Mouse (Mus musculus) layer of hippocampus, adult 6 months (tissue): ENCODE measurements around the gene Tas2r122. TPM values are rescaled to one million over a fixed set of nuclear protein-coding genes. Genes with fewer than 3 reads are reported as not detected.

ENCODE experiments used
- long read RNA-seq, 2 experiments: library from polyadenylated mRNA; unstranded; transcript quantifications; one replicate each; pipeline ENCODE4 v2.0.0; 2019 to 2020
- polyA plus RNA-seq: library from polyadenylated mRNA; unstranded; fragments of <200 nt; fragmentation: Nextera tagmentation; gene quantifications from 2 replicates; pipeline ENCODE4 v1.2.3, GENCODE M21; 2021

Gene Tas2r122
- not detected in 2 replicates for polyA plus RNA-seq
- long read RNA-seq, experiment 1, result 0 reads
- long read RNA-seq, experiment 2, result 0 reads

DNA sequence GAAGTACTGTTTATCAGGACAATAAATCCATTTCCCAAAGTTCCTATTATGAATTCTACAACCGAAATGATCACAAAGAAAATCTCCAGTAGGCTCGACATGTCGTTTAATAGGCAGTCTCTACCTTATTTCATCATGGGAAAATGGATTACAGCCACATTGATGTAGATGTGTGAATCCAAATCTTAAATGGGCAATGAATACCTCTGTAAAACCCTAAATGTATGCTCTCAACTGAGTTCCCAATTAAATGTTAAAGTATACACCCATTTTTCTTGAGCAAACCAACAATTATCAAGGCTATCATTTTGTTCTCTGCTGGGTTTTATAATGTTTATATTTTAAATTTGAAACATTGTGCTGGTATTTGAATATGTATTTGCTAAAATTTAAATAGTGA, at the start of gene Tas2r122:
Tas2r122 (minus strand) TSS at position 101 of the 400 bp plus-strand sequence.

DNA sequence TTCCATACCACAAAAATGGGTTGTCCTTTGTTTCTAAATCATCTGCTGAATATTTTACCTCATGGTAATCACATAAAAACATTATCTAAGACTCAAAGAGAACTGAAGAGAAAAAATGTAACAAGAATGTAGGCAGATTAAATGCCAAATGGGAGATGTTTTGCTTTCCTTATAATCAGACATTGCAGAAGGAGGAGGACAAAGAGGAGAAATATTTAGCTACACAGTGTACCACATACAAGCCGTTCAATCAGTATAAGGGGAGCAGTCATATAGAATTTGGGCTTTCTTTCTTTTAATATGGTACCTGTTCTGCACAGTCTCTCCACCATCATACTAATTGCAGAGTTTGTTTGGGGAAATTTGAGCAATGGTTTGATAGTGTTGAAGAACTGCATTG, 42.7 kb upstream of the Tas2r122 start, which contains the start of gene Tas2r124:
Tas2r124 (plus strand) TSS at position 301 of the 400 bp plus-strand sequence.

DNA sequence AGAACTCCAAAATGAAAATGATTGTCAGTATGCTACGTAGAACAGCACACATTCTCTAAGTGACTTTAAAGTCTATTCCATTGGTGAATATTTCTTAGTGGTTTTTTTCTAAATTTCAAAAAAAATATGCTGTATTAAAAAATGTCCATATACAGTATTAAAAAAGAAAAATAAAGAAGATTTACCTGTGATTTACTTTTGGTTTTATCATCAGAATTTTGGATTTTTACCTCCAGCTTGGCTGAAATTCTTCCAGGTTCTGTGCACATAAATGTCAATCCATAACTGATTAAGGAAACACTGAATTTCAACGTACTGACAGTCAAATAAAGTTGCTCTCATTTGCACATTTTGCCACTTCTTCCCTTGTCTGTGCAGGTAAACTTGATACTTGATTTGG, 26.2 kb upstream of the Tas2r122 start, which contains the start of gene Tas2r115:
Tas2r115 (minus strand) TSS at position 101 of the 400 bp plus-strand sequence.

DNA sequence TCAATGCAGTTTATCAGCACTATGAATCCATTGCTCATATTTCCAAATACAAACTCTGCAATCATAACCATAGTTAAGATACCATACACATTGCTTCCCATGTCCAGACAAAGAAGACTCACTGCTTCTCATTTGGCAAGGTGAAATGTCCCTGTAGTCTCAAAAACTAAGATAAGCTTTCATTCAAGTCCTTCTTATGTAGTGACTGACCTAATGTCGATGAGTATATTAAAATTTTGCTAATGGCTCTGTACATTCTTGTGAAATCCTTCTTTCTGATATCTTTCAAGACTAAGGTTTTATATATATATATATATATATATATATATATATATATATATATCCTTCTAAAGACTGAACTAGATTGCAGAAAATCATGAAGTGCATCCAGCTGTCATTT, 10.8 kb downstream of the Tas2r122 start, which contains the start of gene Tas2r121:
Tas2r121 (minus strand) TSS at position 101 of the 400 bp plus-strand sequence.

Other genes with a start within 250 kb of the Tas2r122 start
- gene Prh1, start 142.1 kb downstream of the Tas2r122 start, polyA plus RNA-seq, result not detected in 2 replicates
- gene Prp2, start 116.0 kb downstream of the Tas2r122 start, polyA plus RNA-seq, result not detected in 2 replicates
- gene A630073D07Rik, start 60.4 kb downstream of the Tas2r122 start, polyA plus RNA-seq, result not detected in 2 replicates
- not detected in 2 replicates for gene Tas2r120, start 55.0 kb downstream of the Tas2r122 start, polyA plus RNA-seq
- gene Tas2r121, start 10.9 kb downstream of the Tas2r122 start, polyA plus RNA-seq, result not detected in 2 replicates
- not detected in 2 replicates for gene Tas2r115, start 26.1 kb upstream of the Tas2r122 start, polyA plus RNA-seq
- gene Tas2r124, start 42.8 kb upstream of the Tas2r122 start, polyA plus RNA-seq, result not detected in 2 replicates
- not detected in 2 replicates for gene Tas2r102, start 50.2 kb upstream of the Tas2r122 start, polyA plus RNA-seq
- gene Tas2r136, start 66.2 kb upstream of the Tas2r122 start, polyA plus RNA-seq, result not detected in 2 replicates
- not detected in 2 replicates for gene Tas2r117, start 90.9 kb upstream of the Tas2r122 start, polyA plus RNA-seq
- not detected in 2 replicates for gene Tas2r123, start 135.2 kb upstream of the Tas2r122 start, polyA plus RNA-seq
- not detected in 2 replicates for gene Tas2r116, start 143.5 kb upstream of the Tas2r122 start, polyA plus RNA-seq
- gene Tas2r110, start 156.1 kb upstream of the Tas2r122 start, polyA plus RNA-seq, result not detected in 2 replicates
- gene Tas2r113, start 181.1 kb upstream of the Tas2r122 start, polyA plus RNA-seq, result not detected in 2 replicates
- not detected in 2 replicates for gene Tas2r125, start 197.7 kb upstream of the Tas2r122 start, polyA plus RNA-seq
- not detected in 2 replicates for gene Tas2r129, start 239.2 kb upstream of the Tas2r122 start, polyA plus RNA-seq
- not detected in 2 replicates for gene Tas2r131, start 246.0 kb upstream of the Tas2r122 start, polyA plus RNA-seq